Mouse (Mus musculus): ENCODE measurements at regions not wholly inside any gene's neighbourhood (a gene's known extent, or its start where the extent isn't known, plus 50 kb on each side); places are given as distances from the start of the nearest gene placed in this dataset.
A peak's percentile ranks its signal among the peaks of the same experiment; 100 is the strongest.

- DNase-seq: no peak
- intact Hi-C loops (cut with DNase I): loop anchor here (5.0 kb wide), 1 partner anchor 70 kb away; the partner anchor contains the start of gene Sub1
Measured at GRCm38 (mm10) chr15:12066857-12067211, 50.8 kb upstream of the Zfr start.

DNA sequence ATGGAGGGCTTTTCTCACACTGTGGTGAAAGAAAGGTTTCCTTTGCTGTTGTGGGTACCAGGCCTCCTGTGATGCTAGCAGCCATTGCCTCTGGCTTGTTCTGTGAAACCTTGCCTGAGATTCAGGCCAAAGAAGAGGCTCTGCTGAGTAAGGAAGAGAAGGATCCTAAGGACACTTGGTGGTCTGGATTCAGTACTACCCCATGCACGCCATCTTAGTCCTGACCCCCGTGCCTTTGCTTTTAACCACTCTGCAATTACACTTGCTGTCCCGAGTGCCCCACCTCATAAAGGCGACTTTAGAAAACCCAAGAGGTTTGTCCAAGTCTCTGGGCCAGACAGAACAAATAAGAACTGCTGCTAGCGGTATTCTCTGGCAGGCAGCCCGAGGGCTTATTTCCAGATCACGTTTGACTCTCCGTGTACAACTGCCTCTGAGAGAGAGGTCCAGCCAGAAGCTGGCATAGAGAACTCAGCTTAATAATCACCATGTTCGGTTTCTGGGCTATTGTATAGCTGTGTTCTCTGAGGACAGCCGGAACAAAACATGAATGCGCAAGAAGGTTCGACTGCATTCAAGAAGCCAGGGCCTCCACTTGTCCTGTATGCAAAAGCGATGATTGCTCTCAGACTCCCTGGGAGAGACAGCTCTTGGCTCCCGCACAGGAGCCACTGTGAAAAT lies 51.3 kb upstream of the Zfr start:
- DNase-seq: peak; percentile 89 to 92
- intact Hi-C loops (cut with DNase I): loop anchor here (5.0 kb wide), 1 partner anchor 69 kb away; the partner anchor contains the start of gene Sub1

DNA sequence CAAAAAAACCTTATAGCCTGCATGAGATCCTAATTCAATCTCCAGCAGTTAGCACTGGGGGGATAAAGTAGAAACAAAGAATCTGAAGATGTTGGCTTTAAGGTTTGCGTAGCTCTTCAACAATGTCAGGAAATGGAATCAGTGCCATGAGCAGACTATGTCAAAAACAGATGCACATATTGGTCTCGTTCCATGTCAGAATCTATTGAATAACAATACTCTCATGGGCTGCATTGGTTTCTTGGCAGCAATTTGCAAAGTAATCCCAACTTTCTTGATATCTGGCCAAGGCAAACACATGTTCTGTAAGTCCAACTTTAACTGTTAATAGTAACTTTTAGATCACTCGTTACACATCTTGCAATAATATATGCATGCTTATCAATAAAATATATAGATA lies 58.1 kb upstream of the Sub1 start:
- DNase-seq: no peak
- intact Hi-C loops (cut with DNase I): no loop called here

- no peak for DNase-seq
- intact Hi-C loops (cut with DNase I): no loop called here
Measured at GRCm38 (mm10) chr15:12053610-12054009, 56.8 kb upstream of the Sub1 start.

GRCm38 (mm10) chr15:12048965-12049364 lies 52.2 kb upstream of the Sub1 start:
- no peak for DNase-seq
- intact Hi-C loops (cut with DNase I): no loop called here

GRCm38 (mm10) chr15:12048214-12048507 lies 51.4 kb upstream of the Sub1 start:
- intact Hi-C loops (cut with DNase I): no loop called here
- no peak for DNase-seq

DNA sequence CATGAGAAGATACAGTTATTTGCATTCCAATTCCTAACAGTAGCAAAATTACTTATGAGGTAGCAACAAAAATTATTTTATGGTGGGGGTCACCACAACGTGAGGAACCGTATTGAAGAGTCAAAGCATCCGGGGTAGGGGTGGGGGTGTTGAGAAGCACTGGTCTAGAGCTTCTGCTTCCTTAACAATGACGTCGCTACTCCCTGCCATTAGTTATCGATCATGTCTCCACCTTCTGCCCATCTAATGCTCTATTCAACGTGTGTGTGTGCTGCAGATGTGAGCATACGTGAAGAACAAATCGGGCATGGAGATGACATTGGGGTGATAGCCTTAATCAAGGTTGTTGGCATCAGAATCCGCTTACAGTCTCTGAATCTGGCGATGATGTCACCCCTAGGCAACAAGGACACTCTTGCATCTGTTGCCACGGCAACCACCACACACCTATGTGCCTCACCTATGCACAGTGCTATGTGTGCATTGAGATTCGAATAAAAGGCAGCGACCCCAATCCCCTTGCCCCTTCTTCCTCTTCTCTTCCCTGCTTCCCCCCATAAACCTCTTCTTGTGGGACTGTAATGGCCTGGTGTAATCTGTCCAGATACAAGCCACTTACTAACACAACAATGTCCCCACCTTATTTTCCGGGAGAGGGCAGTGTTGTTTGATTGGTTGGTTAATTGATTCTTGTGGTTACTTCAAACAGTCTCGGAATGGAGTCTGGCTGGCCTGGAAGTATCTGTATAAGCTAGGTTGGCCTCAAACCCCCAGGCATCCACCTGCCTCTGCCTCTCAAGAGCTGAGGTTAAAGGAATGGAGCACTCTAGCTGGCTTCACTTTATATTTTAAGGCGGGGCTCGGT lies 50.8 kb upstream of the Sub1 start:
- DNase-seq: no peak
- intact Hi-C loops (cut with DNase I): no loop called here

Data from heart, postnatal 14 days (tissue).